Mouse (Mus musculus) brain, embryonic 14.5 days (tissue): ENCODE results near the gene Vmn2r108.

Source experiments
- CTCF ChIP-seq: fragments of 200-500 bp; IDR thresholded peaks from 2 replicates; pipeline ENCODE4 v1.5.1; 2012; ENCODE audit warnings: inconsistent platforms, mild to moderate bottlenecking, moderate library complexity, borderline replicate concordance; ENCODE audit not compliant: insufficient read depth, insufficient read length; ENCODE audit errors: extremely low read depth
- POLR2A ChIP-seq: fragments of 200-500 bp; IDR thresholded peaks from 2 replicates; pipeline ENCODE4 v1.6.1; 2012; ENCODE audit warnings: mild to moderate bottlenecking, inconsistent platforms, borderline replicate concordance; ENCODE audit not compliant: poor library complexity, insufficient read depth, insufficient read length, severe bottlenecking; ENCODE audit errors: extremely low read depth

- no peak for TF ChIP-seq CTCF
- no peak for TF ChIP-seq POLR2A
Observed at GRCm38 (mm10) chr17:20413846-20414245, 67.3 kb downstream of the Vmn2r108 start, which contains the start of gene Vmn1r224.
